10 mouse cellular contexts compared by ENCODE assay signal in the genomic region with DNA sequence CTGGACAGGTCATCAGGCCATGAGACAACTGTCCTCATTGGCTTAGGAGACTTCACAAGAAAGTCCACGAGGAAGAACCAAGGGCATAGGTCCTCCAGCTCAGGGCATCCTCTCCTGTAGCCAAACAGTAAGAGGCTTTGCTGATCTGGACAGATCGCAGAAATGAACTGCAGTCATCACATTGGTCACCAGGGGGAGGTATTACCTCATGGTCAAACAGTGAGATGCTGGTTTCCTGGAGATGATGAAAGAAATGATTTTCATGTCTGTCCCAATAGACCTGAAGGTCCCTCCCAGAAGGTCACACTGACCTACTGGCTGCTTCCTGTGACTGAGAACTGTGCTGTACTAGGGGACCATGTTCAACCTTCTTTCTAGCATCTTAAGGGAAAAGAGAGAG. TPM values are rescaled to one million over a fixed set of nuclear protein-coding genes. Genes with fewer than 3 reads are reported as not detected.
A peak's percentile ranks its signal among the peaks of the same experiment; 100 is the strongest.
DNase-seq lines count a peak whose midpoint lies in the region; ATAC-seq and TF ChIP-seq lines count a peak whose summit lies in the region.
"Had no signal": no experiment of that assay in that cellular context is flagged by ENCODE, and none has a peak within 500 bp of the region (broad histone marks: within the 10 kb centered on the region; RNA-seq: fewer than 3 reads in every experiment).

No protein-coding gene starts in this region.

- no peak overlapping the region for H3K27ac ChIP-seq in cerebellum, adult 2 months (ENCODE audit: insufficient read depth, low read length)
- H3K27ac ChIP-seq in small intestine, adult 2 months (ENCODE audit: insufficient read depth, low read depth, low read length) = no peak overlapping the region
- H3K27ac ChIP-seq: neural tube, embryonic 12.5 days had no signal

- 29% methylated on average over 2 of the region's 2 CpGs for WGBS in cerebellum, adult 2 months
- 27% methylated on average over 2 of the region's 2 CpGs for WGBS in small intestine, adult 2 months

- no peaks in the 10 kb centered on the region for H3K4me1 ChIP-seq in cerebellum, adult 2 months (ENCODE audit: control insufficient read depth, insufficient read depth, low read length)
- no peaks in the 10 kb centered on the region for H3K4me1 ChIP-seq in small intestine, adult 2 months (ENCODE audit: control insufficient read depth, insufficient read depth, insufficient read length, low read length)
- H3K4me1 ChIP-seq: neural tube, embryonic 12.5 days had no signal

- no peak for TF ChIP-seq POLR2A in cerebellum, adult 2 months (IDR thresholded peaks at IDR 0.05; ENCODE audit: borderline replicate concordance, insufficient read depth, low read length)
- TF ChIP-seq POLR2A in small intestine, adult 2 months (IDR thresholded peaks at IDR 0.05; ENCODE audit: low read depth, low read length) = no peak

- H3K36me3 ChIP-seq in small intestine, adult 2 months (ENCODE audit: control insufficient read depth, insufficient read depth, low read length) = no peaks in the 10 kb centered on the region
- H3K36me3 ChIP-seq: neural tube, embryonic 12.5 days had no signal

- ATAC-seq in inflammation-experienced regulatory T-cells, adult 6 months = peak; percentile 61

- no peaks in the 10 kb centered on the region for H3K27me3 ChIP-seq in cerebellum, adult 2 months (ENCODE audit: control insufficient read depth, insufficient read depth, low read length)
- H3K27me3 ChIP-seq in small intestine, adult 2 months (ENCODE audit: control insufficient read depth, insufficient read depth, low read length) = no peaks in the 10 kb centered on the region
- H3K27me3 ChIP-seq: neural tube, embryonic 12.5 days had no signal

- intact Hi-C loops in heart, postnatal 25 days (cut with DNase I) = loop anchor here (10.0 kb wide), 1 partner anchor 1529 kb away; a partner anchor contains a TSS

- DNase-seq in heart, adult 8-10 months (ENCODE audit: low spot score) = peak; percentile 43
- DNase-seq in heart, postnatal 25 days (ENCODE audit: low spot score) = no peak
- peak; percentile 26 for DNase-seq in urinary bladder, postnatal 14 days (ENCODE audit: low spot score)
- DNase-seq in urinary bladder, postnatal 4 days (ENCODE audit: low spot score in 2 of 2) = no peak
- DNase-seq in cerebellum, adult 2 months = peak; percentile 77 to 82
- DNase-seq in spleen, postnatal 36 days (ENCODE audit: low spot score in 2 of 2) = no peak

- no peak overlapping the region for H3K4me3 ChIP-seq in cerebellum, adult 2 months (replicated peaks; ENCODE audit: insufficient read depth, low read depth, low read length)
- no peak overlapping the region for H3K4me3 ChIP-seq in small intestine, adult 2 months (ENCODE audit: low read depth, low read length)
- H3K4me3 ChIP-seq: neural tube, embryonic 12.5 days had no signal

- peak; percentile 36; the same call in 1 of the 2 replicates for TF ChIP-seq CTCF in cerebellum, adult 2 months (IDR thresholded peaks at IDR 0.05; ENCODE audit: borderline replicate concordance, insufficient read depth, low read depth, low read length)
- TF ChIP-seq CTCF in small intestine, adult 2 months (IDR thresholded peaks at IDR 0.05; ENCODE audit: extremely low read depth, insufficient read length, insufficient replicate concordance, low read depth, low read length) = peak; percentile 15; the same call in 1 of the 2 replicates

RNA-seq across cellular contexts. Expression of a gene that starts 5.6 kb away (rescaled TPM):
- total RNA-seq in heart, adult 8-10 months (2022) = not detected
- total RNA-seq in heart, postnatal 25 days (2021) = not detected
- 0.41 and 0.62 TPM in 2 replicates for polyA plus RNA-seq in cerebellum, adult 2 months (2012; rRNA removed)
- polyA plus RNA-seq in inflammation-experienced regulatory T-cells, adult 6 months (2017; shearing (Covaris generic)) = under 1 TPM in 1 of 3 experiments, not detected in 2; 0.11 TPM
- polyA plus RNA-seq in small intestine, adult 2 months (2012; rRNA removed) = not detected in 2 replicates
- total RNA-seq: layer of hippocampus, adult 18-20 months had no signal
- polyA plus RNA-seq: neural tube, embryonic 12.5 days had no signal

RNA-seq across cellular contexts. Expression of a gene that starts 47.6 kb away (rescaled TPM):
- not detected for total RNA-seq in heart, adult 8-10 months (2022)
- total RNA-seq in heart, postnatal 25 days (2021) = not detected
- 0.24 and 0.25 TPM in 2 replicates for polyA plus RNA-seq in cerebellum, adult 2 months (2012; rRNA removed)
- not detected for polyA plus RNA-seq in inflammation-experienced regulatory T-cells, adult 6 months (2017; shearing (Covaris generic))
- polyA plus RNA-seq in small intestine, adult 2 months (2012; rRNA removed) = not detected in 2 replicates
- total RNA-seq: layer of hippocampus, adult 18-20 months had no signal
- polyA plus RNA-seq: neural tube, embryonic 12.5 days had no signal

Comparison
In these comparisons a context has a peak if more than half of its experiments do, and no peak if none do; other contexts are left out.
1. DNase-seq: peak in heart, adult 8-10 months (single experiment), urinary bladder, postnatal 14 days (single experiment) and cerebellum, adult 2 months (2 of 2); none in heart, postnatal 25 days (single experiment), urinary bladder, postnatal 4 days (0 of 2) and spleen, postnatal 36 days (0 of 2).